Mouse (Mus musculus): ENCODE results near the gene 2310033P09Rik. TPM values are rescaled to one million over a fixed set of nuclear protein-coding genes. Genes with fewer than 3 reads are reported as not detected.

2310033P09Rik gene
- total RNA-seq (2014; rRNA removed) (5.2 and 6.9 TPM in 2 replicates), polyA plus RNA-seq (2015; fragmentation: Nextera tagmentation; extraction: Ambion mirVana) (22.2 and 27.6 TPM in 2 replicates)

DNA sequence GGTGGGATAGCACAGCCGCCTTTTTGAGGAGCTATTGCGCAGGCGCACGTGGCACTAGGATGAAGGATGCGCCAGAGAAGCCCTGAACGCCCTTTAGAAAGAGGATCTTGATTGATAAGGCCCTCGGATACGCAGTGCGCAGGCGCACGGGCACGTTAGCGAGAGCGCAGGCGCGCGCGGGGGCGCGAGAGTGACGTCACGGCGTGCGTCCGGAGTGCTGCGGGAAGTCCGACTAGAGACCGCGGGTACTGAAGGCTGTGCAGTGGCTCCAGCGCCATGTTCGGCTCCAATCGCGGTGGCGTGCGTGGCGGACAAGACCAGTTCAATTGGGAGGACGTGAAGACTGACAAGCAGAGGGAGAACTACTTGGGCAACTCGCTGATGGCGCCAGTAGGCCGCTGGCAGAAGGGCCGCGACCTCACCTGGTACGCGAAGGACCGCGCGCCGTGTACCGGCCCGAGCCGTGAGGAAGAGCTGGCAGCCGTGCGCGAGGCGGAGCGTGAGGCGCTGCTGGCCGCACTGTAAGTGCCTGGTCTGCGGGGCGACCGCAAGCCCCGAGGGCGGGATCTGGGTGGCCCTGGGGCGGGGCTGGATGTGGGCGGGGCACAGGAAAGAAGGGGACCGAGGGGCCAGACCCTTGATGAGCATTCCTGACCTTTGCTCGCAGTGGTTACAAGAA lies at the start of gene 2310033P09Rik:
2310033P09Rik (plus strand) TSS at position 169 of the 679 bp plus-strand sequence.
- Histone ChIP-seq H3K4me2 (ENCODE audit: low read depth) (peak within 1 kb of the TSS; percentile 79), H3K4me1 (ENCODE audit: insufficient read depth) (no peaks in the 10 kb centered on the region; the same call in 1 of the 2 replicates), H3K27me3 (ENCODE audit: insufficient read depth, low read length) (no peaks in the 10 kb centered on the region), H3K27ac (ENCODE audit: low read depth, low read length) (peak within 1 kb of the TSS; percentile 79), H3K36me3 (ENCODE audit: insufficient read depth) (peaks cover 45% of the 10 kb centered on the region), H3K4me3 (ENCODE audit: low read depth, low read length) (peak within 1 kb of the TSS; percentile 98), H3K9ac (peak within 1 kb of the TSS; percentile 92), H3K9me3 (ENCODE audit: low read length) (no peaks in the 10 kb centered on the region)
- peak; percentile 92 for ATAC-seq
- WGBS, result 3% methylated on average over 65 of the region's 67 CpGs
- 0 out of 2 replicates have a peak, but pooled peaks have one; percentile 2 for TF ChIP-seq CTCF (IDR thresholded peaks at IDR 0.05; ENCODE audit: low read depth)
- peak; percentile 99 for DNase-seq

DNA sequence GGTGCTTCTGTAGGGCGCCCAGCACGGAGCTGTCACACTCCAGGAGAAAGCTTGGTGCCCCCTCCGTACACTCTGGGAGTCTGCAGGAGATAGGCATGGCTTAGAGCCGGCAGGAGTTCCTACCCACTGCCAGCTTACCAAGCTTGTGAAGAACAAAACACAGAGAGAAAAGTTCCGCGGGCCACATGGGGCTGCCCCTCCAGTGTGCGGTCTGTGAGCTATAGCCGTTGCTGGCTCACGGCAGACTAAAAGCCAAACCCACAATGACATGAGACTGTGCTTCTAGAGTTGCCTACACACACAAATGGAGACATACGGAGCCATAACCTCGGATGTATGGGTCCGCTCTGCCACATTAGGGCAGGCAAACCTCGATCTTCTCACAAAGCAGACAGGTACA lies 49.0 kb upstream of the 2310033P09Rik start:
- H3K4me1 ChIP-seq (ENCODE audit: insufficient read depth), result peaks cover 14% of the 10 kb centered on the region
- H3K9me3 ChIP-seq (ENCODE audit: low read length), result no peaks in the 10 kb centered on the region
- H3K27ac ChIP-seq (ENCODE audit: low read depth, low read length), result no peak overlapping the region
- ATAC-seq, result no peak
- 93% methylated on average over 13 of the region's 13 CpGs for WGBS
- peaks cover 14% of the 10 kb centered on the region for H3K36me3 ChIP-seq (ENCODE audit: insufficient read depth)
- no peak overlapping the region for H3K4me3 ChIP-seq (ENCODE audit: low read depth, low read length)
- H3K9ac ChIP-seq, result no peak overlapping the region
- no peak for DNase-seq
- H3K27me3 ChIP-seq (ENCODE audit: insufficient read depth, low read length), result no peaks in the 10 kb centered on the region
- no peak overlapping the region for H3K4me2 ChIP-seq (ENCODE audit: low read depth)
- TF ChIP-seq CTCF (IDR thresholded peaks at IDR 0.05; ENCODE audit: low read depth), result no peak

DNA sequence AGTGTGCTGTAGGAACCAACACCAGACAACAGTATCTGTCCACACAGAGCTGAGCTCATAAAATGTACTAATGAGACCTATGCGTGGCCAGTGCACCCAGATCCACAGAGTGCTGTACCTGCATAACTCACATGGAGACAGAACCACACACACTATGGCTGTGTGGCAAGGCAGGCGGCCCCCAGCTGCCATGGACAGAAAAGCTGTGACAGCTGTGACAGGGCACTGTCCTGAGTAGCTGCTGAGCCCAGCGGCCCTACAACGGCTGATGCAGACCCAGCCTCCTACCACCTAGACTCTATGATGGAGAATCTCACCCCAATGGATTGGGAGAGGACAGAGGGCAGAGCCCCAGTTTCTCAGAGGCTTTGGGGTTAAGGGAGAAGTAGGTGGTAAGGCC lies 48.6 kb upstream of the 2310033P09Rik start:
- H3K4me3 ChIP-seq (ENCODE audit: low read depth, low read length), result no peak overlapping the region
- no peak overlapping the region for H3K9ac ChIP-seq
- H3K9me3 ChIP-seq (ENCODE audit: low read length), result no peaks in the 10 kb centered on the region
- TF ChIP-seq CTCF (IDR thresholded peaks at IDR 0.05; ENCODE audit: low read depth), result no peak
- no peak overlapping the region for H3K4me2 ChIP-seq (ENCODE audit: low read depth)
- no peaks in the 10 kb centered on the region for H3K27me3 ChIP-seq (ENCODE audit: insufficient read depth, low read length)
- no peak for DNase-seq
- no peak for ATAC-seq
- 87% methylated on average over 4 of the region's 4 CpGs for WGBS
- no peak overlapping the region for H3K27ac ChIP-seq (ENCODE audit: low read depth, low read length)
- H3K4me1 ChIP-seq (ENCODE audit: insufficient read depth), result peaks cover 16% of the 10 kb centered on the region
- peaks cover 14% of the 10 kb centered on the region for H3K36me3 ChIP-seq (ENCODE audit: insufficient read depth)

DNA sequence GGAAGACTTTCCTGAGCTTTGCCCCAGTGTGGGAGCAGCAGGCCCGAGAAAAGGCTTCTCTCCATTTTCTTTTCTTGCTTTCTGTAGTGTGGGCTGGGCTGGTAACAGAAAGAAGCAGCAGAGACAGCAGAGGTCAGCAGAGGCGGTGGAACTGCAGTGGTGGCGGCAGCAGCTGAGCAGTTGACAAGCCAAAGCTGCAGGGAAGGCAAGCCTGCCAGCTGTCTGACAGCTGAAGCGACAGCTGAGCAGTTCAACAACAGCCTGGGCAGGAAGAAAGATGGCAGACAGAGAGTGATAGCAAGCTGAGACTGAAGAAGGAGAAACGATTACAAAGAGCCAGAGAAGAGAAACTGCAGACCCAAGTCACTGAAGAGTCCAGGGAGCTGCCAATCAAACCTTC lies 46.7 kb upstream of the 2310033P09Rik start:
- no peak overlapping the region for H3K4me3 ChIP-seq (ENCODE audit: low read depth, low read length)
- no peak for ATAC-seq

DNA sequence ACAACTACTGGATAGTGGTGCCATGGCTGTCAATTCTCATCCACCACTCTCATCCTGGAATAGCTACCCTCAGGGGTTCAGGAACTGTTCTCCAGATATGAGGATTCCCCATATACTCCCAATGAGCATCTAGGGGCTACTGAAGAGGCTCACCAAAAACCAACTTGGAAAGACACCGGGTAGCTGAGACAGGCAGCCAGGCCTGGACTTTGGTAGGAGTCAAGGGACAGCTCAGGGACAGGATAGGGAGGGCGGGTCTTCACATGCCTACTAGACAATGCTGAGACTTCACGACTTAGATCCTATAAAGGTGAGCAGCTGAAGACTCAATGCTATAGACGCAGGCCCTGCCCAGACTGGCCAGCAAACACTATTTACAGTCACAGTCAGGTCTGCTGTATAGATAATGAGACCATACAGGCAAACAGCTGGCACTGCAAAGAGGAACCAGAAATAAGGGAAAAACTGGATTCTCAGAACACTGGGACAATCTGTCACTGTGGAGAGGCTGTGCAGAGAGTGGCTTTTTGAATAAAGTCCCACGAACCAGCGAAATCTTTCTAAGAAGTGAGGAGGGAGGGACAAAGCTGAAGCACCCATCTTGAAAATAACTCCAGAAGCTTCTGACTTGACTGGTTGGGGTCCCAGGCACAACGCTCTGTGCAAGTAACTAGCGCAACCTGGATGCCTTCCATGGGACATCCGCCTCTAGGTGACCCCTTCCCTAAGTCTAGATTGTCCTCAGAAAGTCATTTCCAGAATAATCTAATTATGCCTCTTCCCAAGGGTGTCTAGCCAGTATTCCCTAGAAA lies 45.5 kb upstream of the 2310033P09Rik start:
- 46% methylated on average over 9 of the region's 9 CpGs for WGBS
- H3K36me3 ChIP-seq (ENCODE audit: insufficient read depth), result peaks cover 8% of the 10 kb centered on the region
- H3K27me3 ChIP-seq (ENCODE audit: insufficient read depth, low read length), result no peaks in the 10 kb centered on the region
- peak overlapping the region; percentile 64 for H3K4me2 ChIP-seq (ENCODE audit: low read depth)
- DNase-seq (no peak), ATAC-seq (peak; percentile 10)
- TF ChIP-seq CTCF (IDR thresholded peaks at IDR 0.05; ENCODE audit: low read depth), result no peak
- H3K27ac ChIP-seq (ENCODE audit: low read depth, low read length), result peak overlapping the region; percentile 99
- H3K4me3 ChIP-seq (ENCODE audit: low read depth, low read length), result peak overlapping the region; percentile 58
- H3K9ac ChIP-seq, result peak overlapping the region; percentile 87
- H3K4me1 ChIP-seq (ENCODE audit: insufficient read depth), result peaks cover 16% of the 10 kb centered on the region
- H3K9me3 ChIP-seq (ENCODE audit: low read length), result no peaks in the 10 kb centered on the region

More for the DNA sequence above, 46.7 kb upstream of the 2310033P09Rik start:
- Histone ChIP-seq H3K4me1 (ENCODE audit: insufficient read depth) (peaks cover 16% of the 10 kb centered on the region), H3K27me3 (ENCODE audit: insufficient read depth, low read length) (no peaks in the 10 kb centered on the region), H3K9ac (no peak overlapping the region), H3K4me2 (ENCODE audit: low read depth) (no peak overlapping the region), H3K36me3 (ENCODE audit: insufficient read depth) (peaks cover 14% of the 10 kb centered on the region), H3K27ac (ENCODE audit: low read depth, low read length) (no peak overlapping the region), H3K9me3 (ENCODE audit: low read length) (no peaks in the 10 kb centered on the region)
- WGBS, result 68% methylated on average over 5 of the region's 5 CpGs
- no peak for TF ChIP-seq CTCF (IDR thresholded peaks at IDR 0.05; ENCODE audit: low read depth)
- DNase-seq, result no peak

DNA sequence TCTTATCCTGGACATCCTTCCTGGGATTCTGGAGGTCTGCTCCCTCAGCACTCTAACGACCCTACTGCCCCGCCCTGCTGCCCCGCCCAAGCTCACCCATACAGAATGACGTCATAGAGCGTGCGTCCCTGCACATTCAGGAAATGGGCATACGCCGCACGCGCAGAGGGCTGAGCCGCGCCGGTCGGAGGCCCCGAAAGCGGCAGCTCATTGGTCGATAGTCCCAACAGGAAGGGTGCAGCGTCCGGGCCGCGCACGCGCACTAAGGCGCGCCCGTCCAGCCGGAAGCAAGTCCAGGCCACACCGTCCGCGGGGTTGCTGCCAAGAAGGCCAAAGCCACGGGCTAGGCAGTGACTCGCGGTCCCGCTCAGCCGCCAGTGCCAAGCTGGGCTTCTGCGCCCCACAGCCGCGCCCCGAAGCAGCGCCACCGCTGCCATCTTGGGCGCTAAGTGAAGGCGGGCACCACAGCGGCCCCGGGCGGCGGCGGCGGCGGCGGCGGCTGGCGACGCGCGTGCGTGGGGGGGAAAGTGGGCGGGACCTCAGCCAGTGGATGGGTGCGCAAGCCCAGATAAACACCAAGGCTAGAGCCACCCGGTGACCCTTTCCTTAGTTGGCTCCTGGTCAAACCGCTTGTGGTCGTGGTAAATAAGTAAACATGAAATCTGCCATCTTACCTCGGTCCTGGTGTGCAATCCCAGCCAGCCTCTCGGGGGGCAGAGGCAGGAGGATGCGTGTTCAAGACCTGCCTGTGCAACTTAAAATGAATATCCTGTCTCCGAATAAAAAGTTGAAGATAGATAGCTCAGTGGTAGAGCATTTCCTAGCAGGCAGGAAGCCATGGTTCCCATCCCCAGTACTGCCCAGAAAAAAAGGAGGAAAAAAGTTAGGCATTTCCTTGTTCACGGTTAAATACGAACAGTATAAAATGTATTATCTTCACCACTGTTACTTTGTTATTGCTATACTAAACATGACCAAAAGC lies 44.6 kb upstream of the 2310033P09Rik start, which contains the start of gene Iba57:
Iba57 (minus strand) TSS at position 485 of the 982 bp plus-strand sequence.
- H3K36me3 ChIP-seq (ENCODE audit: insufficient read depth), result no peaks in the 10 kb centered on the region
- peak; percentile 99 for ATAC-seq

More for the DNA sequence above, 44.6 kb upstream of the 2310033P09Rik start, which contains the start of gene Iba57:
- Histone ChIP-seq H3K4me1 (ENCODE audit: insufficient read depth) (peaks cover 16% of the 10 kb centered on the region), H3K9me3 (ENCODE audit: low read length) (no peaks in the 10 kb centered on the region), H3K27ac (ENCODE audit: low read depth, low read length) (peak within 1 kb of the TSS; percentile 99), H3K9ac (peak within 1 kb of the TSS; percentile 87), H3K4me2 (ENCODE audit: low read depth) (peak within 1 kb of the TSS; percentile 64), H3K27me3 (ENCODE audit: insufficient read depth, low read length) (no peaks in the 10 kb centered on the region), H3K4me3 (ENCODE audit: low read depth, low read length) (peak within 1 kb of the TSS; percentile 58)
- DNase-seq, result peak; percentile 98
- WGBS, result 3% methylated on average over 67 of the region's 68 CpGs
- peak; percentile 64 for TF ChIP-seq CTCF (IDR thresholded peaks at IDR 0.05; ENCODE audit: low read depth)
